Comparison of ENCODE assay signal across 22 mouse cellular contexts in the genomic region with DNA sequence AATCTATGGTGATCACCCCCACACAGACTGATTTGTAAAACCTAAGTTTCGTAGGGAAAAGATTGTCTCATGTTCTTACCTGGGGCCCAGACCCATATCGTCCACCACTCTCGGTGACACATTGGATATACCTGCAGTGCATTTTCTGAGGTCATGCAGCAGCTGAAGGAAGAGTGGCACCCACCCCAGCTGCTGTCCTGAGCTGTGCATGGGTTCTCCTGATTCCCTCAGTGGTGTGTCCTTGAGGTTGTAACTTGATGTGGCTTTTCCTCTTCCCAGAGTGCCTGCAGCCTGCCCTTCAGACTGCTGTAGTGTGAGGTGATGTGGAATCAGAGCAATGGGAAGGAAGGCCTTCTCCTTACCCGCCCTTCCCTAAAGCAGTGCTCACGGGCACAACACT.
DNase-seq lines count a peak whose midpoint lies in the region; ATAC-seq and TF ChIP-seq lines count a peak whose summit lies in the region.
"Had no signal": no experiment of that assay in that cellular context is flagged by ENCODE, and none has a peak within 500 bp of the region (broad histone marks: within the 10 kb centered on the region; RNA-seq: fewer than 3 reads in every experiment).

No protein-coding gene starts in this region.

- no peak for ATAC-seq in forebrain, embryonic 11.5 days (replicated peaks; ENCODE audit: low FRiP score)
- no peak for ATAC-seq in hindbrain, embryonic 13.5 days (ENCODE audit: low FRiP score)
- ATAC-seq: activated CD4-positive, CD25-positive, alpha-beta regulatory T cell, adult 4 months; CD4-positive, CD25-positive, alpha-beta regulatory T cell, adult 4 months; Patski had no signal

- no peak for TF ChIP-seq POLR2A in myocyte (IDR thresholded peaks at IDR 0.05; ENCODE audit: insufficient read length, low read depth)

- no peak overlapping the region for H3K4me2 ChIP-seq in forebrain, embryonic 11.5 days (ENCODE audit: low read depth, low read length, severe bottlenecking)
- no peak overlapping the region for H3K4me2 ChIP-seq in hindbrain, embryonic 13.5 days
- no peak overlapping the region for H3K4me2 ChIP-seq in myocyte (ENCODE audit: low read depth)

- H3K27ac ChIP-seq in forebrain, embryonic 11.5 days (ENCODE audit: low read depth, low read length), result no peak overlapping the region
- no peak overlapping the region for H3K27ac ChIP-seq in forebrain, embryonic 10.5 days
- peak overlapping the region; percentile 12; the same call in 1 of the 2 replicates for H3K27ac ChIP-seq in hindbrain, embryonic 10.5 days
- H3K27ac ChIP-seq in hindbrain, embryonic 13.5 days, result no peak overlapping the region

- H3K4me1 ChIP-seq in forebrain, embryonic 11.5 days (replicated peaks; ENCODE audit: control insufficient read depth, insufficient read depth, low read length), result peaks cover 4% of the 10 kb centered on the region; the same call in 1 of the 2 replicates
- H3K4me1 ChIP-seq in forebrain, embryonic 10.5 days, result peaks cover 36% of the 10 kb centered on the region
- H3K4me1 ChIP-seq in hindbrain, embryonic 10.5 days (replicated peaks), result peaks cover 38% of the 10 kb centered on the region
- H3K4me1 ChIP-seq in hindbrain, embryonic 13.5 days (replicated peaks), result peaks cover 60% of the 10 kb centered on the region

- H3K4me3 ChIP-seq in forebrain, embryonic 11.5 days (ENCODE audit: low read depth, low read length), result no peak overlapping the region
- H3K4me3 ChIP-seq in forebrain, embryonic 10.5 days, result no peak overlapping the region
- no peak overlapping the region for H3K4me3 ChIP-seq in hindbrain, embryonic 10.5 days
- H3K4me3 ChIP-seq in hindbrain, embryonic 13.5 days, result no peak overlapping the region
- no peak overlapping the region for H3K4me3 ChIP-seq in myocyte

- no peak overlapping the region for H3K9ac ChIP-seq in forebrain, embryonic 11.5 days (ENCODE audit: low read length)
- H3K9ac ChIP-seq in hindbrain, embryonic 13.5 days, result no peak overlapping the region

- no peaks in the 10 kb centered on the region for H3K36me3 ChIP-seq in forebrain, embryonic 11.5 days (ENCODE audit: control insufficient read depth, insufficient read depth, low read length)
- peaks cover 4% of the 10 kb centered on the region; the same call in 1 of the 2 replicates for H3K36me3 ChIP-seq in forebrain, embryonic 10.5 days (replicated peaks)
- peaks cover 6% of the 10 kb centered on the region for H3K36me3 ChIP-seq in hindbrain, embryonic 10.5 days
- H3K36me3 ChIP-seq in hindbrain, embryonic 13.5 days, result no peaks in the 10 kb centered on the region
- peaks cover 7% of the 10 kb centered on the region for H3K36me3 ChIP-seq in myocyte (ENCODE audit: control insufficient read depth, insufficient read depth)

- no peaks in the 10 kb centered on the region for H3K9me3 ChIP-seq in forebrain, embryonic 11.5 days (ENCODE audit: control insufficient read depth, low read length)
- H3K9me3 ChIP-seq in forebrain, embryonic 10.5 days, result no peaks in the 10 kb centered on the region
- no peaks in the 10 kb centered on the region for H3K9me3 ChIP-seq in hindbrain, embryonic 10.5 days
- H3K9me3 ChIP-seq in hindbrain, embryonic 13.5 days, result no peaks in the 10 kb centered on the region
- H3K9me3 ChIP-seq: G1E had no signal

- WGBS in forebrain, embryonic 11.5 days, result 86% methylated on average over 5 of the region's 5 CpGs
- WGBS in forebrain, embryonic 10.5 days, result 92% methylated on average over 5 of the region's 5 CpGs
- WGBS in hindbrain, embryonic 10.5 days, result 92% methylated on average over 5 of the region's 5 CpGs
- WGBS in hindbrain, embryonic 13.5 days, result 94% methylated on average over 5 of the region's 5 CpGs

- H3K79me2 ChIP-seq in myocyte (ENCODE audit: control insufficient read depth, insufficient read depth), result peaks cover 49% of the 10 kb centered on the region

- intact Hi-C loops in heart, postnatal 14 days (cut with DNase I), result loop anchor here (5.0 kb wide), 1 partner anchor 292 kb away; no protein-coding TSS in a partner anchor

- no peak overlapping the region for H3ac ChIP-seq in myocyte (ENCODE audit: control insufficient read depth, insufficient read length)

- no peaks in the 10 kb centered on the region for H3K27me3 ChIP-seq in forebrain, embryonic 11.5 days (ENCODE audit: control insufficient read depth, insufficient read depth, low read length)
- H3K27me3 ChIP-seq in forebrain, embryonic 10.5 days (ENCODE audit: poor library complexity, severe bottlenecking), result no peaks in the 10 kb centered on the region
- H3K27me3 ChIP-seq in hindbrain, embryonic 10.5 days (ENCODE audit: insufficient read depth, poor library complexity, severe bottlenecking), result no peaks in the 10 kb centered on the region
- no peaks in the 10 kb centered on the region for H3K27me3 ChIP-seq in hindbrain, embryonic 13.5 days
- H3K27me3 ChIP-seq in myocyte (ENCODE audit: control insufficient read depth, insufficient read depth, insufficient read length), result no peaks in the 10 kb centered on the region
- H3K27me3 ChIP-seq: CH12.LX, Patski had no signal

- peak; percentile 41 for DNase-seq in forebrain, embryonic 11.5 days (ENCODE audit: low spot score)
- DNase-seq in forebrain, embryonic 10.5 days (ENCODE audit: extremely low spot score, low spot score), result no peak
- DNase-seq in heart, adult 11 months, result peak; percentile 86
- DNase-seq in heart, postnatal 14 days, result no peak
- no peak for DNase-seq in hindbrain, embryonic 10.5 days (ENCODE audit: low spot score)
- no peak for DNase-seq in adrenal gland, postnatal 10 days
- DNase-seq: adrenal gland, adult 2 months; adrenal gland, adult 8-10 months; adrenal gland, postnatal 14 days; adrenal gland, postnatal 25 days; adrenal gland, postnatal 36 days; B cell, adult 2 months; cerebellum, adult 11 months; cerebellum, adult 11-12 months; cerebellum, adult 18-20 months had no signal

TF ChIP-seq in myocyte, 11 proteins besides CTCF, POLR2A, EP300 and RAD21:
- TF ChIP-seq REST (IDR thresholded peaks at IDR 0.05; ENCODE audit: insufficient read depth, insufficient read length) (no peak), POLR2AphosphoS2 (IDR thresholded peaks at IDR 0.05; ENCODE audit: insufficient read length, low read depth) (peak; percentile 41), USF1 (IDR thresholded peaks at IDR 0.05; ENCODE audit: low read depth) (no peak), MYOD1 (IDR thresholded peaks at IDR 0.05; ENCODE audit: control insufficient read depth in 1 of 3, insufficient read length in 2 of 3, low read depth in 2 of 3) (peak in 2 of 3 experiments; percentile 26 to 50), SRF (IDR thresholded peaks at IDR 0.05; ENCODE audit: control insufficient read depth, insufficient read length, low read depth) (no peak), MYOG (IDR thresholded peaks at IDR 0.05; ENCODE audit: control insufficient read depth in 1 of 3, insufficient read depth in 1 of 3, insufficient read length in 2 of 3, low read depth in 2 of 3) (peak in 1 of 3 experiments; percentile 45), E2F4 (IDR thresholded peaks at IDR 0.05; ENCODE audit: insufficient read depth) (no peak)

Comparison
In these comparisons a context has a peak if more than half of its experiments do, and no peak if none do; other contexts are left out.
1. DNase-seq: peak in forebrain, embryonic 11.5 days (single experiment) and heart, adult 11 months (single experiment); none in forebrain, embryonic 10.5 days (single experiment), heart, postnatal 14 days (0 of 2), hindbrain, embryonic 10.5 days (single experiment) and adrenal gland, postnatal 10 days (single experiment).